Mouse (Mus musculus) hindbrain, embryonic 14.5 days (tissue): Measurements from ENCODE around the gene Bckdha. TPM values are rescaled to one million over a fixed set of nuclear protein-coding genes. Genes with fewer than 3 reads are reported as not detected.

ENCODE experiments used
- ATAC-seq: fragments of 200-750 bp; cut with Nextera tagmentation; 2 replicates; pipeline ENCODE4 v1.8.0; 2017; ENCODE audit warnings: moderate number of reproducible peaks, mild to moderate bottlenecking, moderate TSS enrichment, moderate library complexity; ENCODE audit not compliant: low FRiP score
- DNase-seq: peaks from one replicate; pipeline ENCODE4 v3.0.0-alpha.2; 2015; ENCODE audit warnings: low spot score
- H3K27ac ChIP-seq: fragments of 300-500 bp; sonication (generic); 2 replicates; pipeline ENCODE4 v1.5.1; 2014; ENCODE audit warnings: mild to moderate bottlenecking, moderate library complexity
- H3K27me3 ChIP-seq: fragments of 300-500 bp; sonication (generic); 2 replicates; pipeline ENCODE4 v1.6.1; 2014; ENCODE audit warnings: mild to moderate bottlenecking, low read length, mixed read lengths; ENCODE audit not compliant: control insufficient read depth, insufficient read depth
- H3K36me3 ChIP-seq: fragments of 300-500 bp; sonication (generic); replicated peaks from 2 replicates; pipeline ENCODE4 v1.6.1; 2014; ENCODE audit not compliant: control insufficient read depth, insufficient read depth
- H3K4me1 ChIP-seq: fragments of 300-500 bp; sonication (generic); replicated peaks from 2 replicates; pipeline ENCODE4 v1.6.1; 2014; ENCODE audit warnings: antibody characterized with exemption, low read length, mixed read lengths; ENCODE audit not compliant: control insufficient read depth, insufficient read depth
- H3K4me2 ChIP-seq: fragments of 300-500 bp; sonication (generic); replicated peaks from 2 replicates; pipeline ENCODE4 v1.6.1; 2014; ENCODE audit warnings: mild to moderate bottlenecking, moderate library complexity
- H3K4me3 ChIP-seq: fragments of 300-500 bp; sonication (generic); replicated peaks from 2 replicates; pipeline ENCODE4 v1.5.1; 2014; ENCODE audit warnings: mild to moderate bottlenecking, low read length
- H3K9ac ChIP-seq: fragments of 300-500 bp; sonication (generic); 2 replicates; pipeline ENCODE4 v1.6.1; 2014
- H3K9me3 ChIP-seq: fragments of 300-500 bp; sonication (generic); 2 replicates; pipeline ENCODE4 v1.6.1; 2016; ENCODE audit warnings: low read length; ENCODE audit not compliant: control insufficient read depth
- WGBS: fragments of 180-500 bp; shearing (Covaris S2); extraction: QIAGEN DNeasy Blood & Tissue Kit; methylation state at CpG from one replicate; pipeline ENCODE4 v1.1.7; 2014; 5-methylcytosine and 5-hydroxymethylcytosine counted together
- polyA plus RNA-seq: library from polyadenylated mRNA; unstranded; fragments of >200 nt; fragmentation: Nextera tagmentation; extraction: Ambion mirVana; gene quantifications from 2 replicates; pipeline ENCODE4 v1.2.1, GENCODE M21; 2014

Gene Bckdha
- 33.0 and 37.3 TPM in 2 replicates for polyA plus RNA-seq

- peak; percentile 99 for DNase-seq
- peak within 1 kb of the TSS; percentile 90 for H3K4me2 ChIP-seq
- under 1% methylated on average over 49 of the region's 50 CpGs for WGBS
- H3K4me1 ChIP-seq = peaks cover 22% of the 10 kb centered on the region
- ATAC-seq = peak; percentile 99
- no peaks in the 10 kb centered on the region for H3K9me3 ChIP-seq
- H3K27ac ChIP-seq = peak within 1 kb of the TSS; percentile 76; the same call in 1 of the 2 replicates
- peak within 1 kb of the TSS; percentile 67 for H3K9ac ChIP-seq
- peak within 1 kb of the TSS; percentile 58 for H3K4me3 ChIP-seq
- no peaks in the 10 kb centered on the region for H3K27me3 ChIP-seq
- H3K36me3 ChIP-seq = peaks cover 4% of the 10 kb centered on the region; the same call in 1 of the 2 replicates
Measured at GRCm38 (mm10) chr7:25658657-25659472, at the start of gene Bckdha, which contains the start of gene Exosc5. Bckdha (minus strand) TSS chr7:25658981. Exosc5 (plus strand) TSS chr7:25659164.

GRCm38 (mm10) chr7:25707581-25708292, 49.0 kb upstream of the Bckdha start:
- peak overlapping the region; percentile 43; the same call in 1 of the 2 replicates for H3K27ac ChIP-seq
- H3K4me3 ChIP-seq = no peak overlapping the region
- 0 out of 2 replicates have a peak, but pooled peaks cover 10% of the 10 kb centered on the region for H3K27me3 ChIP-seq
- DNase-seq (no peak), ATAC-seq (no peak)
- H3K4me2 ChIP-seq = no peak overlapping the region
- peaks cover 4% of the 10 kb centered on the region; the same call in 1 of the 2 replicates for H3K36me3 ChIP-seq
- WGBS = 65% methylated on average over 13 of the region's 15 CpGs
- H3K9me3 ChIP-seq = no peaks in the 10 kb centered on the region
- no peak overlapping the region for H3K9ac ChIP-seq
- peaks cover 29% of the 10 kb centered on the region for H3K4me1 ChIP-seq

- Histone ChIP-seq H3K4me1 (peaks cover 29% of the 10 kb centered on the region), H3K4me2 (no peak overlapping the region), H3K27me3 (0 out of 2 replicates have a peak, but pooled peaks cover 10% of the 10 kb centered on the region), H3K27ac (no peak overlapping the region), H3K4me3 (no peak overlapping the region), H3K9me3 (no peaks in the 10 kb centered on the region), H3K36me3 (no peaks in the 10 kb centered on the region), H3K9ac (no peak overlapping the region)
- DNase-seq (no peak), ATAC-seq (no peak)
- 72% methylated on average over 7 of the region's 7 CpGs for WGBS
Measured at GRCm38 (mm10) chr7:25706578-25707170, 47.9 kb upstream of the Bckdha start.

- Histone ChIP-seq H3K9ac (no peak overlapping the region), H3K27ac (no peak overlapping the region), H3K27me3 (0 out of 2 replicates have a peak, but pooled peaks cover 10% of the 10 kb centered on the region), H3K4me3 (no peak overlapping the region), H3K9me3 (no peaks in the 10 kb centered on the region), H3K4me2 (no peak overlapping the region), H3K36me3 (no peaks in the 10 kb centered on the region), H3K4me1 (peaks cover 26% of the 10 kb centered on the region)
- ATAC-seq (no peak), DNase-seq (no peak)
- WGBS = 69% methylated on average over 6 of the region's 6 CpGs
Measured at GRCm38 (mm10) chr7:25705801-25706251, 47.0 kb upstream of the Bckdha start.

- ATAC-seq (peak; percentile 61; the same call in 1 of the 2 replicates), DNase-seq (no peak)
- H3K4me3 ChIP-seq = peak overlapping the region; percentile 28
- no peaks in the 10 kb centered on the region for H3K9me3 ChIP-seq
- 0 out of 2 replicates have a peak, but pooled peaks cover 10% of the 10 kb centered on the region for H3K27me3 ChIP-seq
- peak overlapping the region; percentile 1; the same call in 1 of the 2 replicates for H3K27ac ChIP-seq
- H3K9ac ChIP-seq = peak overlapping the region; percentile 53
- 5% methylated on average over 37 of the region's 37 CpGs for WGBS
- H3K36me3 ChIP-seq = no peaks in the 10 kb centered on the region
- peaks cover 17% of the 10 kb centered on the region; the same call in 1 of the 2 replicates for H3K4me1 ChIP-seq
- H3K4me2 ChIP-seq = peak overlapping the region; percentile 66
Measured at GRCm38 (mm10) chr7:25704716-25705364, 46.1 kb upstream of the Bckdha start.

- ATAC-seq (0 out of 2 replicates have a peak, but pooled peaks have one; percentile 21), DNase-seq (no peak)
- Histone ChIP-seq H3K4me3 (peak overlapping the region; percentile 28), H3K4me1 (peaks cover 17% of the 10 kb centered on the region; the same call in 1 of the 2 replicates), H3K27me3 (0 out of 2 replicates have a peak, but pooled peaks cover 10% of the 10 kb centered on the region), H3K9me3 (no peaks in the 10 kb centered on the region), H3K36me3 (no peaks in the 10 kb centered on the region), H3K9ac (peak overlapping the region; percentile 53; the same call in 1 of the 2 replicates), H3K27ac (no peak overlapping the region), H3K4me2 (peak overlapping the region; percentile 66)
- 21% methylated on average over 10 of the region's 10 CpGs for WGBS
Measured at GRCm38 (mm10) chr7:25703793-25704494, 45.2 kb upstream of the Bckdha start.

- Histone ChIP-seq H3K9me3 (no peaks in the 10 kb centered on the region), H3K4me1 (peaks cover 17% of the 10 kb centered on the region; the same call in 1 of the 2 replicates), H3K4me3 (no peak overlapping the region), H3K27me3 (0 out of 2 replicates have a peak, but pooled peaks cover 10% of the 10 kb centered on the region), H3K4me2 (no peak overlapping the region), H3K36me3 (no peaks in the 10 kb centered on the region), H3K9ac (no peak overlapping the region), H3K27ac (no peak overlapping the region)
- WGBS = 98% methylated on average over 2 of the region's 2 CpGs
- DNase-seq (no peak), ATAC-seq (no peak)
Measured at GRCm38 (mm10) chr7:25702350-25702749, 43.6 kb upstream of the Bckdha start.

- 79% methylated on average over 12 of the region's 12 CpGs for WGBS
- ATAC-seq = no peak
- Histone ChIP-seq H3K9ac (no peak overlapping the region), H3K4me3 (no peak overlapping the region), H3K9me3 (no peaks in the 10 kb centered on the region), H3K27ac (no peak overlapping the region), H3K36me3 (no peaks in the 10 kb centered on the region), H3K27me3 (0 out of 2 replicates have a peak, but pooled peaks cover 10% of the 10 kb centered on the region), H3K4me1 (peaks cover 17% of the 10 kb centered on the region; the same call in 1 of the 2 replicates), H3K4me2 (no peak overlapping the region)
- no peak for DNase-seq
Measured at GRCm38 (mm10) chr7:25700732-25701131, 42.0 kb upstream of the Bckdha start.
